Mouse (Mus musculus): ENCODE measurements around the gene Mad1l1.

The Mad1l1 gene

DNA sequence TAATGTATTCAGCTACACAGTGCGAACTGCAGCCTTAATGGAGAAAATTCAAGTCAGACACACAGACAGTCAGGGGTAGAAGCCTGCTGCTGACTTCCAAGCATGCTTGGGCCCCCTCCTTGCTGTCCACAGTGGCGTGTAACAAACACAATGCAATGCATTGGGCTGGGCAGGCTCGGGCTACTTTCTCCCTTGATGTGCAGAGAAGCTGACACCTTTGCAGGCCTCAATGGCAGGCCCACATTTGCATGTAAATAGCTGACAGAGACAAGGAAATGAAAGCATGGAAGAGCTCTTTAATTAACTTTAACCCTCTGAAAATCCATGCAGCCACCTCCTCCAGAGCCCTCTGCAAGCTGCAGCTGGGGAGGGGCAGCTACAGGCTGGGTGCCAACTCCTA lies 147.3 kb downstream of the Mad1l1 start:
- no peak for DNase-seq

DNA sequence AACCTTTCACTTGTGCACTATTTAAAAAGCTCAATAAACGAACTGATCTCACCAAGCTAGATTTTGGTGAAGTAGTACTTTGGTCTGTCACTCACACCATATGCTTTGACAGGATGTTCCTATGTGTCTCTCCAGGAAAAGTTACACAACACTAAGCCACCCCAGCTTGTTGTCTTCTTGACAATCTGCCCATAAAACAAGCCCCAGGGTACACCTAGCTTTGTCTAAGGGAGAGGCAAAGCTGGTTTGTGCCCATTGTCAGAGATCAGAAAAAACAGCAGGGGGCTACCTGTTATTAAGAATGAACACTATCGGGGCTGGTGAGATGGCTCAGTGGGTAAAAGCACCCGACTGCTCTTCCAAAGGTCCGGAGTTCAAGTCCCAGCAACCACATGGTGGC lies 148.2 kb downstream of the Mad1l1 start:
- no peak for DNase-seq

DNA sequence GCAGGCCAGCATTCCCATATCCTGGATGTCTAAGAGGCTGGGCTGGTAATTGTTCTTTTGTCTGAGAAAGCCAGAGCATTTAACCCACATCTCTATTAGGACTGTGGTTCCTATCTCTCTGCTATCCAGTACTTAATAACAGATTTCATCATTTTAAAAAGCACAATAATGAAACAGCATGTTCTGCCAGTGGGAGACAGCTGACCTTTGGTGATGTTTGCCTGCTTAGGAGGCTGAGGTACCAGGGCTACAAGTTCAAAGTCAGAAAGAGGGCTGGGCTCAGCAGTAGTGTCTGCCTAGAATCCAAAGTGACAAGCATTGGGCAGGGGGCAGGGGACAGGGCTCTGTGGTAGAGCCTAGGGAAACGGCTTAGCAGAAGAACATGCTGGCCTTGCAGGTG lies 149.6 kb downstream of the Mad1l1 start:
- DNase-seq = no peak

DNA sequence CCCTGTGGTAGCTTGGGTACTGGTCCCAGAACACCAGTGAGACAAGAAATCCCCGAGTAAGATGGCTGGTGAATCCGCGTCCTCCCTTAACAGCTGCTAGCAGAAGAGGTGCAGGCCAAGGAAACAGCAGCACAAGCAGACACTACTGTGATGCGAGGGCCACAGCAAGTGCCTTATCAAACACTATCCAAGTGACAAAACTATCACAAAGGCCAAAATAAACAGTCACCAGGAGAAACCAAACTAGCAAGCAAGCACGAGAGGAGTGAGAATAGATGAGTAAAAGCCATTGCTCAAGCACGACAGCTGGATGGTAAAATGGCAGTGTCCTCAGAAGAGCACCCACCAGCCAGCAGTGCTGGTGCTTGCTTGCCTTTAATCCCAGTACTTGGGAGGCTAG lies 153.8 kb downstream of the Mad1l1 start:
- DNase-seq = no peak

DNA sequence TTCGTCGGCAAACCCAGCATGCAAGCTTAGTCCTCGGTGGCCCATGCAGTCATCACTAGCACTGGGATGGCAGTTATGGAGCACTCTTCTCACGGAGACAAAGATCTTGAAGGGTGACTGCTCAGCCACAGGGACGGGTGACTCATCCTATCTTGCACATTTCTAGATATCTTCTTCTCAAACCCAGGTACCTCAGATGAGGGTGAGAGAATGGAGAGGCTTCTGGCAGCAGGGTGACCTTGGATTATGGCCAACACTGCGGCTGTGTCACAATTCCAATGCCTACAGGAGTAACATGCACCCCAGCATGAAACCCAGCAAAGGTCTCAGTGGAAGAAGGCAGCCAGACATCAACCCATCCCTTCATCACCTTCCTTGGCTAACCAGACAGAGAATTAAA lies 154.3 kb downstream of the Mad1l1 start:
- DNase-seq = no peak

DNA sequence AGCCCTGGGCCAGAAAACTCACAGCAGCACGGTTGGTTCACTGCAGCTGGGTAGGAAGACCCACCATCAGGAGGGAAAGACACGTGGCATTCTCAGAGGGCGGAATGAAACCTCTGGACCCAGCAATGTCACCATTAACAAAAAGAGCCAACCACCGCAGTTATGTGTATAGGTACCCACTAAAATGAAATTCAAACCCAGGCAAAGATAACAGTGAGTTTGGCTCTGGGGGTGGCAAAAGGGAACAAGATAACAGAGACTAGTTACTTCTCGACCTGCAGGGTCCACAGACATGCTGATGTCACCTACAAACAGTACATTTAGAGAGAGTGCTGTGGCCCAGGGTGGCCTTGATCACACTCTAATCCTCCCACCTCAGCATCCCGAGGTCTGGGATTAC lies 157.4 kb downstream of the Mad1l1 start:
- DNase-seq = no peak

DNA sequence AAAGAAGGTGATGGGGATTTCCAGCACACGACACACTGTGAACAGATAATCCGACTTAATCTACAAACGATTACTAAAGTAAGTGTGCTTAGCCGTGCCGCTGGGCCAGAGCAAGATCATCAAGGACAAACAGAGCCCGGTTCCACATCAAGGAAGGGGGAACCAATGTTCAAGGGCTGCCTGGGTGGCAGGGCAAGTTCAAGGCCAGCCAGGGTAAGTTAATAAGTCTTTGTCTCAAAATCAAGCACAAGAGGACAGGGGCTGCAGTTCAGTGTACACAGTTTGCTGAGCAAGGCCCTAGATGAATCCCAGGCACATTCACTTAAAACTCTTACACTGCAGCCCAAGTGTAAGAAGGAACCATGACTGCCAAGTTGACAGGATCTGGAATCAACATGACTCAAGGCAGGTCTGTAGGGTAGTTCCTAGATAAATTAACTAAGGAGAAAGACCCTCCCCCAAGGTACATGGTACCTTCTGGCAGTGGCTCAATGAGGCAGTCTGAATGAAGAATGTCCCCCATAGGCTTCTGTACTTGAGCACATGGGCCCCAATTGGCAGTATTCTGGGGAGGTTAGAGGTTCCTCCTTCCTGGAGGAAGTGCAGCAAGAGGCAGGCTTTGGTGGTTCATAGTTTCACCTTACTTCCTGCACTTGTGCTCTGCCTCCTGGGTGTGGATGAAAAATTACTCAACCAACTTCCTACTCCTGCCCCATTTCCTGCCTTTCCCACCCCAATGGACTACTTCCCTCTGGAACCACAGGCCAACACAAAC lies 159.1 kb downstream of the Mad1l1 start:
- no peak for DNase-seq

DNA sequence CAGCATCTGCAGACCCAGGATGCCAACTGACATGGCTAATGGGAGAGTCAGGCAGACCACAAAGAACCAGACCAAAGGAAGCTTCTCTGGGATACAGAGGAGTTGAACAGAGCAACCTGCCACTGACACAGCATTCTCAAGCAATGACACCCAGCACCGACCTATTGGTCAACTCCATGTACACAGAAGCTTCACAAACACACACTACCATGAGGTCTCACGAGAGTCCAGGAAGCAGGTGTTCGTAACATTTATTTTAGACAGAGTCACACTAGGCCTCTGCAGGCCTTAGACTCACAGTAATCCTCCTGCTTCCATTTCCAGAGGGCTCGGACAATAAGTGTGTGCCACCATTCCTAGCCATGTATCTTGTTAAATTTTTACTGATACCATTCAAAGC lies 162.3 kb downstream of the Mad1l1 start:
- no peak for DNase-seq

DNA sequence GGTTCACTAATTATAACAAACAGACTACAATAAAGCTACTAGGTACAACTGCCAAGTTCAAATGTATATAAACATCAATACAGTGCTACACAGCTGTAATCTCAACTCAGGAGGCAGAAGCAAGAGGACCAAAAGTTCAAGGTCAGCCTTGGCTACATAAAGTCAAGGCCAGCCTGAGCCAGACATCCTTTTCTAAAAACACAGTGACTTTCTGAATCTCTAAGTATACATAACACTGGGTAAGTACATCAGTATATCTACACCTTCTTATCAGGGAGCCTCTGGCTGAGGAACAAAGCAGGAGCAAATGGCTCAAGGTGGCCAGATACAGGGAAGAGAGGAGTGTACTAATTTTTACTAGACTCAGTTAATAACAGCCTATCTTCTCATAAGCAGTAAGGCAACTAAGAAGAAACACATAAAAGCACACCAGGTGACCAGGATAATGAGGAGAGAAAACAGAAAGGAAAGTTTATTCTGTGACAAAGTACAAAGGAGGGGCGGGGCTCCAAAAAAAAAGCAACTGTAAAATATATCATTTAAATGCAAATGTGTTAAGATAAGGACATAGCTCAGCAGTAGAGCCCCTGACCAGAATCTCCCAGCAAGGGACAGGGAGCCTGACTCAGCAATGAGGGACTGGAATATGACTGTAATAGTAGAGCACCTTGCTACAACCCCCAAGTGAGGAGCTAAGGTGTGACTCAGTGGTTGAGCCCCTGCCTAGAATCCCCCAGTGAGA lies 163.3 kb downstream of the Mad1l1 start:
- DNase-seq = no peak

DNA sequence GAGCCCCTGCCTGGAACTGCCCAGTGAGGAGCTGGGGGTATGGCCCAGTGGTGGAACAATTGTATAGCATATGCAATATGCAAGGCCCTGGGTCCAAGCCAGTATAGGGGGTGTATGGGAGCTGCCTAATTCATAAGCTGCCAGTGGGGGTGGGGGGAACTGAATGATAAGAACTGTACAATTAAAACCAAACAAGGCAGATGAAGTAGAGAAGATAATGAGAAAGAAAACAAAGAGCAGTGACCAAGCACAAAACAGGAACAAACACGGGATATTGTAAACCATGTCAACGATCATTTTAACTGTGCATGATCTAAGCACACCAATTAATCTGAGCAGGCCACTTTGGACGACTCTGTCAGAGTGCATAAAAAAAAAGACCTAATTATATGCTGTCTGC lies 167.2 kb downstream of the Mad1l1 start:
- DNase-seq = no peak

DNA sequence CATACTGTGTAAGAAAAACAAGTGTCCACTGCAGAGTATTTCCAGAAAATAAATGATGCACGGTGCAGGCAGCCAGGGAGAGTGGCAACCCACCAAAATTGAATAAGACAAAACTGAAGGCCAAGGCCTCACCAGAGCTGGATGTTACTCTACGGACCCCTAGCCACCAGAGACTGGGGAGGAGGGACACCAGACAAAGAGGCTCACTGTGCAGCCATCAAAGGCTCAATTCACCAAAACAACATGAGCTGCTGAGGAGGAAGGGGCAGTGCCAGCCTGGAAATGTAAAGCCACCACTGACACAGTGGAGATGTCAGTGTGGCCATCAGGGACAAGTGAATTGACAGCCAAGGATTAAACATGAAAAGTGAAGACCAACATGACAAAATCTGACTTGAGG lies 169.5 kb downstream of the Mad1l1 start:
- peak; percentile 77 for DNase-seq

DNA sequence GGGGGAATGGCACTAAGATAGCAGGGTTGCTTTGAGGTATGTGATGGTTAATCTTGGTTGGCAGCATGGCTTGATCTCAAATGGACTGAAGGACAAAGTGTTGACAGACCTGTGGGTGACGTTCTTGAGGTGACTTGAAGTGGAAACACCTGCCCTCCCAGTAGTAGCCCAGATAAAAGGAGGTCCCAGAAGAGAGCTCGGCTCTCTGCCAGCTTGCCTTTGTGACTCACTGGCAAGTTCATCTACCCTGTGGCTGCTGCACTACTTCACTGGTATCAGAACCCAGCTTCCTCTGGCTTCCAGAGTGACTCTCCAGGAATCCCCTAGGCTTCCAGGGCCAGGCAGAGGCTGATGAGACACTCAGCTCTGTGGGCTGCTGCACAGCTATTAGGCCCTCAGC lies 170.2 kb downstream of the Mad1l1 start:
- no peak for DNase-seq

DNA sequence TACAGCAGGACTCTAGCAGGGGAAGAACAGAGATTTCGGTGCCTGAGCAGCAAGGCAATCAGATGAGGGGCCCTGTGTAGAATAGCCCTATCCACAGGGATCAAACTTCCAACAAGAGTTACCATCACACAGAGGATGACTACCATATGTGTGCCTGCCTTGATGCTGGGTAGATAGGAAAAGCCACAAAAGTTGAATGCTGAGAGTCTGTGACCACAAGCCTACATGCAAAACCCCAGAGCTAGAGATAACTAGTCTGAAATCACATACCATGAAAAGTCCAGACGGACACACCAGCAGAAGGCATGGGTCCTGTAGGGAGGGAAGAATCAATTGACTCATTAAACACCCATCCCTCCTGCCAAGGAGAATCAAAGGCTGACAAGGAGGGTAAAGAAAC lies 170.7 kb downstream of the Mad1l1 start:
- no peak for DNase-seq

DNA sequence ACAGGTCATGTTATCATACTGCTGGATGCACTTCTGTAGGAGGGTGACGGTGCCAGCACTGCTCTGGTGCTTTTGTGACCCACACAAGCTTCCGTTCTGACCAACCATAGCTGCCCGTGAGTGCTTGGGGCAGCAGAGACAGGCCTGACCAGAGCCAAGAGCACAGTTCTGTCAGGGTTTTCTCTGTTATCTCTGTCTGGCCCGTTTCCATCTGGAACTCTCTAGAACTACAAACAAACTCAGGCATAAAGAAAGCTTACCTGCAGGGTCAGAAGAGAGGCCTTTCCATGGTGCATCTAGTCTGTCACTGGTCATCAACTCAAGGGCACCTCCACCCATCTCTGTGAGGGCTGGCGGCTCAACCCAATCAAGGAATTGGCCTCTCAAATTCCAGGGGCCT lies 171.2 kb downstream of the Mad1l1 start:
- DNase-seq = no peak

DNA sequence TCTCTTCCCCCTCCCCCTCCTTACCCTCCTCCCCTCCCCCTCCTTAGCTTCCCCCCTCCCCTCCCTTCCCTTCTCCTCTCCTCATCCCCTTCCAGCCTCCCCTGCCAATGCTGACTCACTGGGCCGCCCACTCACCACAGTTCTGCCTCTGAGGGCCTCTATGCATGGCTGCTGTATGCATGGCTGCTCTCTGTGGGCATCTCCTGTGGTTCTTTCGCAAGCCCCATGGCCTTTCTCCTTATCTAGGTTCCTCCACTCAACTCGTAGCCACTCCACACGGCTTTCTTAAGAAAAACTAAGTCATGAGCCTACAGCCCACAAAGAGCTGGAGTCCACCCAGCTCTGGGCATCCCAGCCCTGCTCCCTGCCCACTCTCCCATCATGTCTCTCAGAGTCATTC lies 172.1 kb downstream of the Mad1l1 start:
- peak; percentile 42 for DNase-seq

DNA sequence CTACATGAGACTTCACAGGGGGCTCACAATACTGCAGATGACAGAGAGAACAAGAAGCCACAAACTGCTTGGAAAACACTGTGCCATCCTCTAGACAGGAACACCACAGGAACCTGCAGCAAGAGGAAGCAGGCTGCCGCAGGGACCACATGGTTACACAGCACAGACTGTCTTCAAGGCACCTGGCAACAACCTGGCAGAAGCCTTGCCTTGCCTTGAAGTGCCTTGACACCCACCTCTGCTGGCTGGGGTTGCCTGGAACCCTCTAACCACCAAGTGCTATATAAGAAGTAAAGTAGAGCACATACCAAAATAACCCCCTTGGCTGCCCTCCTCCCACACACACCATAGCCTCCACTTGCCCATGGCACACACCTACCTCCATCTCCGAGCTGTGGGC lies 177.8 kb downstream of the Mad1l1 start:
- no peak for DNase-seq

DNA sequence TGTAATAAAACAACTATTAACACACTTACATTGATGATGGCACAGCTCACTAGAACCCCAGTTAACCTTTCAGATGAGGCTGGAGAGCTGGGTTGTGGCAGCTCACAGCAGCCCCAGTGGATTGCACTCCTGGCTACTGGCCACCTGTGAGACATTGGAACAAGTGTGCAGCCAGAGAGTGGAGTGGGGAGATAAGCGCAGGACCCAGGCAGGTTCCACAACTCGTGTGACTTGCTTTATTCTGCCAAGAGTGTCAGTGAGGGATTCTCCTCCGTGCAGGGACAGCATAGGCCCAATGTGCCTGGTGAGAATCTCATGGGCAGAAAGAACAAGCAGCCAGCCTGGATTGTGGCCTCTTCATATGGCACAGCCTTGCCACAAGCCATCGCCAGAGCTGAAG lies 180.0 kb downstream of the Mad1l1 start:
- no peak for DNase-seq

DNA sequence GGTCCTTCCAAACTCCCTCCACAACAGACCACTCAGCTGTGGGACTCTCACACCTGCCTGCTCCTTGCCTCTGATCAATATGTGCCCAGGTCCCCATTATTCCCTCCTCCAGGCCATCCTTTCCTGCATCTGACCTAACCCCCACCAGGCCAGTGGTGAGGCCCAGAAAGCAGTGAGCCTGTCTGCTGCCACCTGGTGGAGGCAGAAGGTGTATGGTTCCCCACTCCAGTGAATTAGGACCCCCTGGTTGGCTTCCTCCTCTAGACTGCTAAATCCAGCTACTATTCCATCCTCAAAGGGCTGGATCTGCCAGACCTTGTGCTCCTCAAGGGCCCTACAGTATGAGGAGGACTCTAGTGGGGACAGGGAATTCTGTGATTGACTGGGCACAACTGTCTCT lies 181.1 kb downstream of the Mad1l1 start:
- DNase-seq = no peak

DNA sequence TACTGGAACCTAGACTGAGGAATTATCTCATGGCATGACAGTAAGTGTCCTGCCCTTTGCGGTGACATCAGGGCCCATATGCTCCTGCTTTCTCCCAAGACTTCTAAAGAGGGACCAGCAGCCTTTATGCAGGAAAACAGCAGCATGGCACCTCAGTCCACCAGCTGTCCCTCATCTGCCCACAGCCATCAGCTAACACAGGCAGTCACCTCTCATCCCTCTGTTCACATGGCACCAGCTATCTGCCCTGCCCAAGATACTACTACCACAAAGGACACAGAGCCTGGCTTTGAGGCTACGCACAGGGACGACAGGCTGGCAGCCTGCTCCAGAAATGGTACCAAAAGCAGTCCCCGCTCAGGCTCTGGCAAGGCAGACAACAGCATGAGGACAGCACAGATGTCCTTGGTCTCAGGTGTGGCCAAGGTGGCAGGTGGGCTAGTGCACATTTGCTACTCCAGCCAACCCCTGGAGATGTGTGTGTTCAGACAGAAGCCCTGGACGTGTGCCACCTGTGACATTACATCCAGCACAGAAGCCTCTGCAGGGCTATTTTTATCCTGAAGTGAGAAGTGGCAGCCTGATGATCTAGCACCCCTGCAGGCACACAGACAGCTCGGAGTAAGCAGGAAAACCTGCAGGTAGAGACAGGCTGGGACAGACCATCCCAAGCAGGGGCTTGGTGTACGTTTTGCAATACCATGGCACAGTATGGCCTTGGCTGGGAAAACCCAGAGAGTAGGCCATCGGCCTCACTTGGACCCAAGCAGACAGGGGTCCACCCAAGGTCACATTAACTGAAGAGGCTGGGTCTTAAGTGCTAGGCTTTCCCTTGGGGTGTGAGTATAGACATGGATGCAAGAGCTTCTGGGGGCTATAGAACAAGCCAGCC lies 185.4 kb downstream of the Mad1l1 start:
- DNase-seq = no peak

DNA sequence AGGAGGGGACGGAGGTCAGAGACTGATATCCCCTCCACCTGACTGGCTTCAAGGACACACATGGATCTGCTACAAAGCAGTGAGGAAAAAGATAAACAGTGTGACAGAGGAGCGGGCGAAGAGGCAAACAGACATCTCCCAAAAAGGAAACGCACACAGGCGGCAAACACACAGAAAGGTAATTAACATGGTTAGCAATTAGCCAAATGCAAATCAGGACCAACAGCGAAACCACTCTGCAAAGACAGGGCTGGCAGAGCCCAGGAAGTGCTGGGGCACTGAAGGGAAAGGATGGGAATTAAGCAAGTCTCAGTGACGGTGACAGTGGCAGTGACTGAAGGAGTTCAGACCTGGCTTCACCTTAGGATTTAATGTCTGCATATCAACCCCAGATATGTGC lies 187.3 kb downstream of the Mad1l1 start:
- no peak for DNase-seq

DNA sequence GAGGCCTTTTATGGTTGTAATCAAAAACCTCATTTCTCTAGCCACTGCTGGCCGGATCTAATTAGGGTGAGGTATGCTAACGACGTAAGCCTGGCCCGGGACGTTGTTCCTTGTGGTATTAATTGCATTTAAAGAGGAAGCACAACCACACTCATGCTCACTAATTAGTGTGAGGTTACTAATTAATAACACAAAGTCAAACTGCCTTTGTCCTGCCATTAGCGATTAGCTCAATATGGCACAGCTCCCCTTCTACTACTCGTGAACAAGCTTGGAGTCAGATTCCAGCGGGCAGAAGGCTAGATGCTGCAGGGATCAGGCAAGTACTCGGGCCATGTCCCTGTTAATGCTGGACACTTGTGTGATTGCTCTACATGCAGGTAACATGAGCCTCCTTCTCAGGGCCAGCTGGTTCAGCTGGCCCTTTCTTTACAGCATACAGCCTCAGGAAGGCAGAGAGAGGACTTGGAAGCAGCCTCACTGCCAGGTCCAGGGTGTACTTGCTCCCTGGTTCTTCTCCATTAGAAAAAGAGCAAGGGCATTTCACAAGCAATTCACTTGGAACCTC lies 192.9 kb downstream of the Mad1l1 start:
- DNase-seq = no peak

DNA sequence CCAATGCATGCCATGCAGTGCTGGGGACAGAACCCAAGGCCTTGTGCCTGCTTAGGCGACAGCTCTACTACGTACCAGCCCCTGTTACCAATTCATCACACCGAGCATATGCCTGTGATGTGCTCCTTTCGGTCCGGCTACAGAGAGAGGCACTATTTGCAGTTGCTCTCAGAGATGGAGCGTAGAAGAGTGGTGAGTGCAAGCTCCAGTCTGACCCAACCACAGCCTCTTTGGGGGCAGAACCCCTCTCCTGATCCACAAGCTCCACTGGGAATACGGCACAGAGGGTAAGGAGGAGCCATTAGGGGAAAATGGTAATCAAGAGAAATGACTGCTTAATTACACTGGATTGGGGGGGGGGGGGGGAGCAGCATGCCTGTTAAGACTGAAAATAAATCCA lies 193.4 kb downstream of the Mad1l1 start:
- DNase-seq = no peak

DNA sequence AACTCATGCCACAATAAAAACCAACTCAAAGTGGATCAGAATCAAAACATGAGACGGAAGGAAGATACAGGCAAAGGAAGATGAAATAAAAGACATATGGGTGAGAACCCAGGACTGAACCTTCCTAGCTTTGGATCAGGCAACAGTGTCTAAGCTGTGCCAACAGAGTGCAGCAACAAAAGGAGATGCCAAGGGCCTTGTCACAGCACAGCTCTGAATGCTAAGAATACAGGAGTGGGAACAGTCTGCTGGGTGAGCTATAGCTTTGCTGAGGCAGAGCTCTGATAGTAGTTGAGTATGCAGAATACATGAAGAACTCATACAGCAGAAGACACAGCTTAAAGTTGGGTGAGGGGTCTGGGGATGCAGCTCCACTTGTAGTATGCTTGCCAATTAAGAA lies 196.7 kb downstream of the Mad1l1 start:
- no peak for DNase-seq

Data from layer of hippocampus, adult 9-11 months (tissue).